Mouse (Mus musculus) splenic B cell, adult 2 months (primary cell): ENCODE measurements around the gene Kif21a.

ENCODE experiments used
- DNase-seq: peaks from one replicate; pipeline ENCODE4 v3.0.0-alpha.2; 2011; ENCODE audit warnings: low read depth, low spot score
- H3K27me3 ChIP-seq: 2 replicates; pipeline ENCODE4 v1.6.1; 2012; ENCODE audit warnings: mild to moderate bottlenecking, low read length, moderate library complexity, mixed read lengths; ENCODE audit not compliant: control insufficient read depth, poor library complexity, insufficient read depth, severe bottlenecking
- H3K36me3 ChIP-seq: 2 replicates; pipeline ENCODE4 v1.6.1; 2012; ENCODE audit warnings: mild to moderate bottlenecking, low read length, moderate library complexity, mixed read lengths; ENCODE audit not compliant: control insufficient read depth, poor library complexity, insufficient read depth, severe bottlenecking

Kif21a gene

DNA sequence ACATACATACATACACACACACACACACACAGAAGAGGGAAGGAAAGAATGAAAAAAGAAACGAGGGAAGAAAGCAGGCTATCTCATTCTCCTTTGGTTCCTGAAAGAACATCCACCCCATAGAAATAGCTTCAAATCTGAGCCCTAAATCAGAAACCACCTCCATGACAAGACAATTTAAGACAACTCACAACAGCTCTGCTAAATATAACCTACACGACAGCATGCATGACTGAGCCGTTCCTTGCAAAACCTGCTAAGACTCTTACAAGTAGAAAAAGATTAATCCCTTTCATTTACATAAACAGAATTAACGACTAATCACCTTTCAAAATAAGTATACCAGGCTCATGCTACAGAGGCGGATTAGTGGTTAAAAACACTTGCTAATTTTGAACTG is 118.3 kb downstream of the Kif21a start:
- Histone ChIP-seq H3K36me3 (no peaks in the 10 kb centered on the region), H3K27me3 (no peaks in the 10 kb centered on the region)
- DNase-seq, result no peak

DNA sequence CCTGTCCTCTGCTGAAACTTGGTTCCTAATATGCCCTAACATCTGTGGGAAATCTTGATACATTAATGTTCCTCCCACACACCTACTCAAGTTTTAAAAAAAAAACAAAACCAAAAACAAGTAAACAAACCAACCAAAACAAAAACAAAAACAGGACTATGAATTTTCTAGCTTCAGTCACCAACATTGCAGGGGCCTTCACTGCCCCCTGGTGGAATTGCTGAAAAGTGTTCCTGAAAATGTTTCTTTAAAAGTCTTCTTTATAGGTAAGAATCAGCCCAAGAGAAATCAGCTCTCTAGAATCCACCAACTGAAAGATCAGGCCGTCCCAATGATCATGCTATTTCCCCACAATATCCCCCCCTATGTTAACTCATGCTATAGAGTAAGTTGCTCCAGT is 120.7 kb downstream of the Kif21a start:
- no peaks in the 10 kb centered on the region for H3K27me3 ChIP-seq
- no peak for DNase-seq
- H3K36me3 ChIP-seq, result no peaks in the 10 kb centered on the region

- Histone ChIP-seq H3K27me3 (no peaks in the 10 kb centered on the region), H3K36me3 (no peaks in the 10 kb centered on the region)
- DNase-seq, result no peak
Measured at GRCm38 (mm10) chr15:90896480-90896879, 153.3 kb downstream of the Kif21a start.

- Histone ChIP-seq H3K27me3 (no peaks in the 10 kb centered on the region), H3K36me3 (no peaks in the 10 kb centered on the region)
- no peak for DNase-seq
Measured at GRCm38 (mm10) chr15:90887466-90887865, 162.3 kb downstream of the Kif21a start.
